Mouse (Mus musculus): ENCODE results near the gene Fam117a. TPM values are rescaled to one million over a fixed set of nuclear protein-coding genes. Genes with fewer than 3 reads are reported as not detected.

The Fam117a gene
- polyA plus RNA-seq, 1 experiment = 14.3 TPM

- TF ChIP-seq POLR2A (IDR thresholded peaks at IDR 0.05; ENCODE audit: borderline replicate concordance, insufficient read depth, low read length) (no peak), CTCF (IDR thresholded peaks at IDR 0.05; ENCODE audit: borderline replicate concordance, insufficient read depth, low read depth, low read length) (no peak)
- H3K27me3 ChIP-seq (ENCODE audit: control insufficient read depth, insufficient read depth, low read length) = no peaks in the 10 kb centered on the region
- 66% methylated on average over 8 of the region's 8 CpGs for WGBS
- H3K4me3 ChIP-seq (replicated peaks; ENCODE audit: insufficient read depth, low read depth, low read length) = no peak overlapping the region
- H3K27ac ChIP-seq (ENCODE audit: insufficient read depth, low read length) = no peak overlapping the region
- DNase-seq = no peak
- H3K4me1 ChIP-seq (ENCODE audit: control insufficient read depth, insufficient read depth, low read length) = peaks cover 5% of the 10 kb centered on the region; the same call in 1 of the 2 replicates
These were observed 29.3 kb upstream of the Fam117a start for GRCm38 (mm10) chr11:95307526-95307925.

DNA sequence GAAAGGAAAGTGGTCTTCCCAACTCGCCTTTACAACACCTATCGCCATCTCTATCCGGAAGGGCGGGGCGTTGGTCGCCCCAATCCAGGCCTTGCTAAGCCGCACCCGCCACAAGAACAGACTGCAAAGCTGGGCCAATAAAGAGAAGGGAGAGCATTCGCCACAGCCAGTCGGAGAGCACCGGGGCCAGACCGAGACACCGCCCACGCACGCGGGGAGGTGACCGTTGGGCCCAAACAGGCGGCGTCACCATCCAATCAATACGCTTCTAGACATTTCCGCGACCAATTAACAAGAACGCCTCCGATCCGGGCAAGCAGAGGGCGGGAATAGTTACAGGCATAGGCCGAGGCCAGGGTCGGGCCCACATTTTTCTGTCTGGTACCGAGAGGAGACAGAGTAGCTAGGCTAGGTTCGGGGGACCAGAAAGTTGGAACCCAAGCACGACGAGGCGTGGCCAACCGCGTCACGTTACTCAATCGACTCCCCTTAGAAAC is 27.3 kb upstream of the Fam117a start:
- no peaks in the 10 kb centered on the region for H3K27me3 ChIP-seq (ENCODE audit: control insufficient read depth, insufficient read depth, low read length)
- DNase-seq = peak; percentile 95 to 99
- TF ChIP-seq POLR2A (IDR thresholded peaks at IDR 0.05; ENCODE audit: borderline replicate concordance, insufficient read depth, low read length) = no peak; the same call in 1 of the 2 replicates
- no peak for TF ChIP-seq CTCF (IDR thresholded peaks at IDR 0.05; ENCODE audit: borderline replicate concordance, insufficient read depth, low read depth, low read length)
- peak overlapping the region; percentile 82 for H3K4me3 ChIP-seq (replicated peaks; ENCODE audit: insufficient read depth, low read depth, low read length)
- WGBS = under 1% methylated on average over 37 of the region's 37 CpGs
- H3K4me1 ChIP-seq (ENCODE audit: control insufficient read depth, insufficient read depth, low read length) = peaks cover 5% of the 10 kb centered on the region; the same call in 1 of the 2 replicates
- peak overlapping the region; percentile 79 for H3K27ac ChIP-seq (ENCODE audit: insufficient read depth, low read length)

DNA sequence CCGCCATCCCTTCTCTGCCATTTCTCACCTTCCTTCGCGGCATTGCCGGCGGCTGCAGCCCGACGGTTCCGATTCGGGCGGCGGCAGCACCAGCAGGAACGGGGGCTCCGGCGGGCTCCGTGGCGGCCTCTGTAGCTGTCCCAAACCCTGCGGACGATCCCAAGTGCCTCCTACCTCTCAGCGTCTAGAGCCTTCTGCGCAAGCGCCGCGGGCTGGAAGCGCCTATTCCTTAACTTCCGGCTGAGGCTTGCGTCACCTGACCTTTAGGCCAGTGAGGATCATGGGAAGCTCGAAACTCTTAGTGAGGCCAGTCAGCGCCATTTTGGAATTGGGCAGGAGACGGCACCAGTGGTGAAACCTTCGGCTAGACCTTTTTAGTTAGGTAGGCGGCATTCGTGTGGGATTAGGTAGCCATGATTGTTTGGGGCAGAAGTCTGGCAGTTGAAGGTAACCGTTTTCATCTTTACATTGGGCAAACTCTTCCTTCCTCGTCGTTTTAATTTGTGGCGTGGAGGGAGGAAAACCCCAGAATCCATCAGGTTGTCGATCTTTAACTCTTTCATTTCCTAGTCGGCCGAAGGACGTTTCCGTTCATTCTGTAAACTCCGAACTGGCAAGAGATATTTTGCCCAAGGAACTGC is 26.7 kb upstream of the Fam117a start, which contains the start of gene Kat7:
Gene Kat7, minus strand, starts transcription at position 240 of the 641 bp plus-strand sequence.
- peak within 1 kb of the TSS; percentile 82 for H3K4me3 ChIP-seq (replicated peaks; ENCODE audit: insufficient read depth, low read depth, low read length)
- under 1% methylated on average over 42 of the region's 42 CpGs for WGBS
- TF ChIP-seq CTCF (IDR thresholded peaks at IDR 0.05; ENCODE audit: borderline replicate concordance, insufficient read depth, low read depth, low read length) (no peak), POLR2A (IDR thresholded peaks at IDR 0.05; ENCODE audit: borderline replicate concordance, insufficient read depth, low read length) (peak; percentile 78)
- no peaks in the 10 kb centered on the region for H3K27me3 ChIP-seq (ENCODE audit: control insufficient read depth, insufficient read depth, low read length)
- peaks cover 5% of the 10 kb centered on the region; the same call in 1 of the 2 replicates for H3K4me1 ChIP-seq (ENCODE audit: control insufficient read depth, insufficient read depth, low read length)
- H3K27ac ChIP-seq (ENCODE audit: insufficient read depth, low read length) = peak within 1 kb of the TSS; percentile 79
- DNase-seq = peak; percentile 98 to 100

GRCm38 (mm10) chr11:95310648-95311424 is 26.0 kb upstream of the Fam117a start:
- WGBS = 4% methylated on average over 17 of the region's 17 CpGs
- Histone ChIP-seq H3K27me3 (ENCODE audit: control insufficient read depth, insufficient read depth, low read length) (no peaks in the 10 kb centered on the region), H3K4me3 (replicated peaks; ENCODE audit: insufficient read depth, low read depth, low read length) (peak overlapping the region; percentile 65), H3K27ac (ENCODE audit: insufficient read depth, low read length) (peak overlapping the region; percentile 24; the same call in 1 of the 2 replicates), H3K4me1 (ENCODE audit: control insufficient read depth, insufficient read depth, low read length) (peaks cover 5% of the 10 kb centered on the region; the same call in 1 of the 2 replicates)
- DNase-seq = no peak
- TF ChIP-seq CTCF (IDR thresholded peaks at IDR 0.05; ENCODE audit: borderline replicate concordance, insufficient read depth, low read depth, low read length) (no peak), POLR2A (IDR thresholded peaks at IDR 0.05; ENCODE audit: borderline replicate concordance, insufficient read depth, low read length) (no peak)

DNA sequence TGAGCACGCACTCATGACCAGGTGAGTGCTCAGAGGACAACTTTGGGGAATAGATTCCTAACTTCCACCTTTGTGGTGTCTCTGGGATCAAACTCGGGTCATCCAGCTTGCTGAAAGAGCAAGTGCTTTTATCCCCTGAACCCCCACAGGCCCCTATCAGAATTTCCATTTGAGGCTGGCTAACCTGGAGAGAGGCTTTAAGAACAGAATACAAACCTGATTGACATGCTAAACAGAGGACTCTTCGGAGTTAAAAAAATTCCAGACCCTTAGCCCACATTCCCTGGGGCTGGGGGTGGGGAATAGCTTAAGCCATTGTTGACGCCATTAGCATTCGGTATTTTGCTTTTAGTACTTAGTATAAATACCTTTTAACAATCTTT is 25.4 kb upstream of the Fam117a start:
- TF ChIP-seq CTCF (IDR thresholded peaks at IDR 0.05; ENCODE audit: borderline replicate concordance, insufficient read depth, low read depth, low read length) = no peak
- no peak for TF ChIP-seq POLR2A (IDR thresholded peaks at IDR 0.05; ENCODE audit: borderline replicate concordance, insufficient read depth, low read length)
- H3K27ac ChIP-seq (ENCODE audit: insufficient read depth, low read length) = no peak overlapping the region
- peaks cover 5% of the 10 kb centered on the region; the same call in 1 of the 2 replicates for H3K4me1 ChIP-seq (ENCODE audit: control insufficient read depth, insufficient read depth, low read length)
- H3K27me3 ChIP-seq (ENCODE audit: control insufficient read depth, insufficient read depth, low read length) = no peaks in the 10 kb centered on the region
- H3K4me3 ChIP-seq (replicated peaks; ENCODE audit: insufficient read depth, low read depth, low read length) = no peak overlapping the region
- no peak for DNase-seq
- WGBS = 34% methylated on average over 5 of the region's 5 CpGs

GRCm38 (mm10) chr11:95315215-95315955 is 21.4 kb upstream of the Fam117a start:
- TF ChIP-seq POLR2A (IDR thresholded peaks at IDR 0.05; ENCODE audit: borderline replicate concordance, insufficient read depth, low read length) (no peak), CTCF (IDR thresholded peaks at IDR 0.05; ENCODE audit: borderline replicate concordance, insufficient read depth, low read depth, low read length) (no peak)
- no peaks in the 10 kb centered on the region; the same call in 1 of the 2 replicates for H3K4me1 ChIP-seq (ENCODE audit: control insufficient read depth, insufficient read depth, low read length)
- no peak for DNase-seq
- no peak overlapping the region for H3K27ac ChIP-seq (ENCODE audit: insufficient read depth, low read length)
- no peaks in the 10 kb centered on the region for H3K27me3 ChIP-seq (ENCODE audit: control insufficient read depth, insufficient read depth, low read length)
- WGBS = 65% methylated on average over 7 of the region's 7 CpGs
- no peak overlapping the region for H3K4me3 ChIP-seq (replicated peaks; ENCODE audit: insufficient read depth, low read depth, low read length)

DNA sequence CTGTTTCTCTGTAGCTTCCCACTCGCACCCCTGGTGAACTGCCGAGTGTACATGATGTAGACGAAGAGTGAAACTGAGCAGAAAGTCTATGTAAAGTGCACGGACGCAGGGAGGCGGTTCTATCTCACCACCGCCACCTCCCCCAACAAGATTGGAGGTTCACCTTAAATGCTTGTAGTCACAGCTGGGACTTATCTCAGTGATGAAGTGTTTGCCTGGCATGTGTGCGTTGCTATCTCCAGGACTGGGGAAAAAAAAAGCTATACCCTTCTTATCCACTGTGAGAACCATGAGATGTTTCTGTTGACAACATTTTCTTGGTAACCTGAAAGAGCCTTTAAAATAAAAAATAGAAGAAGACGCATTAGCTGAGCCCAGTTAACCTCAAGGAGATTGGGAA is 18.7 kb upstream of the Fam117a start:
- Histone ChIP-seq H3K4me1 (ENCODE audit: control insufficient read depth, insufficient read depth, low read length) (no peaks in the 10 kb centered on the region), H3K27ac (ENCODE audit: insufficient read depth, low read length) (no peak overlapping the region), H3K27me3 (ENCODE audit: control insufficient read depth, insufficient read depth, low read length) (no peaks in the 10 kb centered on the region), H3K4me3 (replicated peaks; ENCODE audit: insufficient read depth, low read depth, low read length) (no peak overlapping the region)
- TF ChIP-seq POLR2A (IDR thresholded peaks at IDR 0.05; ENCODE audit: borderline replicate concordance, insufficient read depth, low read length) (no peak), CTCF (IDR thresholded peaks at IDR 0.05; ENCODE audit: borderline replicate concordance, insufficient read depth, low read depth, low read length) (no peak)
- WGBS = 90% methylated on average over 9 of the region's 9 CpGs
- no peak for DNase-seq

Data from cerebellum, adult 2 months (tissue).